Mouse (Mus musculus): Measurements from ENCODE around the gene Bmp6. TPM values are rescaled to one million over a fixed set of nuclear protein-coding genes. Genes with fewer than 3 reads are reported as not detected.

The Bmp6 gene
- polyA plus RNA-seq, 1 experiment from 2014 or later = 0.31 TPM

- Histone ChIP-seq H3K36me3 (replicated peaks; ENCODE audit: insufficient read depth, low read length) (peaks cover 61% of the 10 kb centered on the region), H3K4me1 (ENCODE audit: insufficient read depth) (no peaks in the 10 kb centered on the region), H3K9me3 (ENCODE audit: low read length) (no peaks in the 10 kb centered on the region), H3K27me3 (ENCODE audit: insufficient read depth, low read length) (no peaks in the 10 kb centered on the region), H3K27ac (ENCODE audit: low read depth) (0 out of 2 replicates have a peak overlapping the region, but pooled peaks have one; percentile 16), H3K9ac (replicated peaks) (no peak overlapping the region), H3K4me2 (ENCODE audit: low read depth, low read length) (no peak overlapping the region), H3K4me3 (ENCODE audit: low read depth, low read length) (no peak overlapping the region)
- 75% methylated on average over 14 of the region's 14 CpGs for WGBS (ENCODE audit: insufficient replicate concordance)
- ATAC-seq (peak; percentile 25; the same call in 1 of the 2 replicates), DNase-seq (peak; percentile 30)
- TF ChIP-seq CTCF (IDR thresholded peaks at IDR 0.05; ENCODE audit: low read depth) (0 out of 2 replicates have a peak, but pooled peaks have one; percentile 18), EP300 (IDR thresholded peaks at IDR 0.05; ENCODE audit: low read depth) (no peak)
Measured at GRCm38 (mm10) chr13:38503137-38503849, 158.4 kb downstream of the Bmp6 start.

- H3K36me3 ChIP-seq (replicated peaks; ENCODE audit: insufficient read depth, low read length) = peaks cover 57% of the 10 kb centered on the region
- H3K4me2 ChIP-seq (ENCODE audit: low read depth, low read length) = no peak overlapping the region
- H3K27me3 ChIP-seq (ENCODE audit: insufficient read depth, low read length) = no peaks in the 10 kb centered on the region
- H3K9ac ChIP-seq (replicated peaks) = no peak overlapping the region
- no peak for ATAC-seq
- TF ChIP-seq CTCF (IDR thresholded peaks at IDR 0.05; ENCODE audit: low read depth) = peak; percentile 53
- TF ChIP-seq EP300 (IDR thresholded peaks at IDR 0.05; ENCODE audit: low read depth) = no peak
- no peaks in the 10 kb centered on the region for H3K4me1 ChIP-seq (ENCODE audit: insufficient read depth)
- no peak overlapping the region for H3K4me3 ChIP-seq (ENCODE audit: low read depth, low read length)
- no peak overlapping the region for H3K27ac ChIP-seq (ENCODE audit: low read depth)
- 82% methylated on average over 8 of the region's 8 CpGs for WGBS (ENCODE audit: insufficient replicate concordance)
- H3K9me3 ChIP-seq (ENCODE audit: low read length) = no peaks in the 10 kb centered on the region
- DNase-seq = peak; percentile 43
Measured at GRCm38 (mm10) chr13:38506320-38506719, 161.4 kb downstream of the Bmp6 start.

- H3K27ac ChIP-seq (ENCODE audit: low read depth) = no peak overlapping the region
- no peaks in the 10 kb centered on the region for H3K27me3 ChIP-seq (ENCODE audit: insufficient read depth, low read length)
- TF ChIP-seq EP300 (IDR thresholded peaks at IDR 0.05; ENCODE audit: low read depth) (no peak), CTCF (IDR thresholded peaks at IDR 0.05; ENCODE audit: low read depth) (no peak)
- no peak overlapping the region for H3K9ac ChIP-seq (replicated peaks)
- no peaks in the 10 kb centered on the region for H3K4me1 ChIP-seq (ENCODE audit: insufficient read depth)
- DNase-seq (no peak), ATAC-seq (no peak)
- H3K36me3 ChIP-seq (replicated peaks; ENCODE audit: insufficient read depth, low read length) = peaks cover 59% of the 10 kb centered on the region
- no peak overlapping the region for H3K4me2 ChIP-seq (ENCODE audit: low read depth, low read length)
- H3K4me3 ChIP-seq (ENCODE audit: low read depth, low read length) = no peak overlapping the region
- no peaks in the 10 kb centered on the region for H3K9me3 ChIP-seq (ENCODE audit: low read length)
- WGBS (ENCODE audit: insufficient replicate concordance) = 84% methylated on average over 10 of the region's 10 CpGs
Measured at GRCm38 (mm10) chr13:38506936-38507335, 162.0 kb downstream of the Bmp6 start.

GRCm38 (mm10) chr13:38509681-38510341 is 164.9 kb downstream of the Bmp6 start:
- Histone ChIP-seq H3K27ac (ENCODE audit: low read depth) (no peak overlapping the region), H3K4me3 (ENCODE audit: low read depth, low read length) (no peak overlapping the region), H3K9me3 (ENCODE audit: low read length) (no peaks in the 10 kb centered on the region), H3K36me3 (replicated peaks; ENCODE audit: insufficient read depth, low read length) (peaks cover 69% of the 10 kb centered on the region), H3K4me1 (ENCODE audit: insufficient read depth) (no peaks in the 10 kb centered on the region), H3K4me2 (ENCODE audit: low read depth, low read length) (no peak overlapping the region), H3K9ac (replicated peaks) (no peak overlapping the region), H3K27me3 (ENCODE audit: insufficient read depth, low read length) (no peaks in the 10 kb centered on the region)
- 79% methylated on average over 8 of the region's 8 CpGs for WGBS (ENCODE audit: insufficient replicate concordance)
- no peak for ATAC-seq
- no peak for TF ChIP-seq EP300 (IDR thresholded peaks at IDR 0.05; ENCODE audit: low read depth)
- no peak for TF ChIP-seq CTCF (IDR thresholded peaks at IDR 0.05; ENCODE audit: low read depth)
- no peak for DNase-seq

- Histone ChIP-seq H3K4me1 (ENCODE audit: insufficient read depth) (0 out of 2 replicates have a peak, but pooled peaks cover 4% of the 10 kb centered on the region), H3K27me3 (ENCODE audit: insufficient read depth, low read length) (no peaks in the 10 kb centered on the region), H3K4me2 (ENCODE audit: low read depth, low read length) (no peak overlapping the region), H3K4me3 (ENCODE audit: low read depth, low read length) (no peak overlapping the region), H3K9ac (replicated peaks) (no peak overlapping the region), H3K36me3 (replicated peaks; ENCODE audit: insufficient read depth, low read length) (peaks cover 61% of the 10 kb centered on the region), H3K9me3 (ENCODE audit: low read length) (no peaks in the 10 kb centered on the region), H3K27ac (ENCODE audit: low read depth) (no peak overlapping the region)
- TF ChIP-seq CTCF (IDR thresholded peaks at IDR 0.05; ENCODE audit: low read depth) = no peak
- TF ChIP-seq EP300 (IDR thresholded peaks at IDR 0.05; ENCODE audit: low read depth) = no peak
- DNase-seq (no peak), ATAC-seq (no peak)
- WGBS (ENCODE audit: insufficient replicate concordance) = 79% methylated on average over 10 of the region's 10 CpGs
Measured at GRCm38 (mm10) chr13:38511979-38512378, 167.1 kb downstream of the Bmp6 start.

GRCm38 (mm10) chr13:38513921-38514320 is 169.0 kb downstream of the Bmp6 start:
- H3K4me3 ChIP-seq (ENCODE audit: low read depth, low read length) = no peak overlapping the region
- WGBS (ENCODE audit: insufficient replicate concordance) = 88% methylated on average over 7 of the region's 7 CpGs
- H3K4me1 ChIP-seq (ENCODE audit: insufficient read depth) = 0 out of 2 replicates have a peak, but pooled peaks cover 4% of the 10 kb centered on the region
- TF ChIP-seq EP300 (IDR thresholded peaks at IDR 0.05; ENCODE audit: low read depth) (no peak), CTCF (IDR thresholded peaks at IDR 0.05; ENCODE audit: low read depth) (no peak)
- no peak for DNase-seq
- H3K27me3 ChIP-seq (ENCODE audit: insufficient read depth, low read length) = no peaks in the 10 kb centered on the region
- no peak overlapping the region for H3K9ac ChIP-seq (replicated peaks)
- no peaks in the 10 kb centered on the region for H3K9me3 ChIP-seq (ENCODE audit: low read length)
- no peak for ATAC-seq
- no peak overlapping the region for H3K27ac ChIP-seq (ENCODE audit: low read depth)
- peaks cover 55% of the 10 kb centered on the region for H3K36me3 ChIP-seq (replicated peaks; ENCODE audit: insufficient read depth, low read length)
- H3K4me2 ChIP-seq (ENCODE audit: low read depth, low read length) = no peak overlapping the region
